8 mouse cellular contexts compared by ENCODE assay signal in genomic region chr12:87443700-87444122, GRCm38 (mm10). TPM values are rescaled to one million over a fixed set of nuclear protein-coding genes. Genes with fewer than 3 reads are reported as not detected.
A peak's percentile ranks its signal among the peaks of the same experiment; 100 is the strongest.
DNase-seq lines count a peak whose midpoint lies in the region; ATAC-seq and TF ChIP-seq lines count a peak whose summit lies in the region.

TSS of gene Slirp (plus strand) at chr12:87443896.
TSS of gene Alkbh1 (minus strand) at chr12:87444017.

- peak within 1 kb of the TSS; percentile 99 for H3K9ac ChIP-seq in heart, embryonic 12.5 days
- H3K9ac ChIP-seq in kidney, postnatal 0 days (ENCODE audit: low read depth, low read length): peak within 1 kb of the TSS; percentile 89
- peak within 1 kb of the TSS; percentile 92 for H3K9ac ChIP-seq in liver, embryonic 11.5 days (ENCODE audit: low read depth, low read length)
- H3K9ac ChIP-seq in stomach, embryonic 14.5 days (replicated peaks; ENCODE audit: low read depth, low read length): peak within 1 kb of the TSS; percentile 95

- peak within 1 kb of the TSS; percentile 100 for H3K4me3 ChIP-seq in heart, embryonic 12.5 days
- H3K4me3 ChIP-seq in kidney, postnatal 0 days (replicated peaks; ENCODE audit: low read depth, low read length): peak within 1 kb of the TSS; percentile 93
- peak within 1 kb of the TSS; percentile 91 for H3K4me3 ChIP-seq in liver, embryonic 11.5 days (ENCODE audit: low read depth, low read length)
- peak within 1 kb of the TSS; percentile 93 for H3K4me3 ChIP-seq in stomach, embryonic 14.5 days (ENCODE audit: low read depth, low read length)

- ATAC-seq in erythroid progenitor cell, adult 5-6 weeks (replicated peaks; ENCODE audit: low FRiP score, poor library complexity, severe bottlenecking): peak; percentile 97
- ATAC-seq in heart, embryonic 12.5 days (ENCODE audit: insufficient number of reproducible peaks, low FRiP score): peak; percentile 84
- peak; percentile 92 for ATAC-seq in kidney, postnatal 0 days (replicated peaks; ENCODE audit: low FRiP score, low read depth)
- peak; percentile 89 for ATAC-seq in liver, embryonic 11.5 days (replicated peaks; ENCODE audit: low FRiP score)
- peak; percentile 93 for ATAC-seq in stomach, embryonic 14.5 days (ENCODE audit: insufficient number of reproducible peaks, insufficient read depth, low FRiP score, low read depth)

- H3K27ac ChIP-seq in heart, embryonic 12.5 days (ENCODE audit: poor library complexity, severe bottlenecking): peak within 1 kb of the TSS; percentile 94
- peak within 1 kb of the TSS; percentile 85 for H3K27ac ChIP-seq in kidney, postnatal 0 days
- H3K27ac ChIP-seq in liver, embryonic 11.5 days (ENCODE audit: low read depth, low read length): peak within 1 kb of the TSS; percentile 67
- H3K27ac ChIP-seq in stomach, embryonic 14.5 days (ENCODE audit: low read length): peak within 1 kb of the TSS; percentile 87

- peak; percentile 92 for DNase-seq in CD4-positive helper T cell, adult 2 months (ENCODE audit: low read depth, low spot score)
- peak; percentile 86 for DNase-seq in brain, embryonic 18.5 days (ENCODE audit: low read depth, low spot score)
- DNase-seq in kidney, postnatal 0 days (ENCODE audit: low spot score): peak; percentile 97
- DNase-seq in liver, embryonic 11.5 days (ENCODE audit: low spot score): peak; percentile 89
- DNase-seq in naive thymus-derived CD4-positive, alpha-beta T cell, adult 2 months (ENCODE audit: low read depth): peak; percentile 92

- H3K4me2 ChIP-seq in heart, embryonic 12.5 days: peak within 1 kb of the TSS; percentile 91
- peak within 1 kb of the TSS; percentile 72 for H3K4me2 ChIP-seq in kidney, postnatal 0 days (ENCODE audit: low read length)
- H3K4me2 ChIP-seq in liver, embryonic 11.5 days: peak within 1 kb of the TSS; percentile 81
- peak within 1 kb of the TSS; percentile 81 for H3K4me2 ChIP-seq in stomach, embryonic 14.5 days (replicated peaks; ENCODE audit: low read depth, low read length)

- no peak for TF ChIP-seq CTCF in kidney, postnatal 0 days (IDR thresholded peaks at IDR 0.05; ENCODE audit: low read depth)

- no peaks in the 10 kb centered on the region for H3K9me3 ChIP-seq in heart, embryonic 12.5 days (replicated peaks)
- no peaks in the 10 kb centered on the region for H3K9me3 ChIP-seq in kidney, postnatal 0 days (replicated peaks; ENCODE audit: low read length)
- H3K9me3 ChIP-seq in liver, embryonic 11.5 days (ENCODE audit: control insufficient read depth, low read length): no peaks in the 10 kb centered on the region
- no peaks in the 10 kb centered on the region for H3K9me3 ChIP-seq in stomach, embryonic 14.5 days (ENCODE audit: control insufficient read depth, low read depth, low read length)

- under 1% methylated on average over 28 of the region's 28 CpGs for WGBS in heart, embryonic 12.5 days
- WGBS in kidney, postnatal 0 days: under 1% methylated on average over 28 of the region's 28 CpGs
- WGBS in liver, embryonic 11.5 days: under 1% methylated on average over 28 of the region's 28 CpGs
- under 1% methylated on average over 28 of the region's 28 CpGs for WGBS in stomach, embryonic 14.5 days

- H3K36me3 ChIP-seq in heart, embryonic 12.5 days: peaks cover 44% of the 10 kb centered on the region
- H3K36me3 ChIP-seq in kidney, postnatal 0 days (ENCODE audit: insufficient read depth, low read length): peaks cover 16% of the 10 kb centered on the region; the same call in 1 of the 2 replicates
- H3K36me3 ChIP-seq in liver, embryonic 11.5 days (ENCODE audit: control insufficient read depth, insufficient read depth, low read length): peaks cover 24% of the 10 kb centered on the region
- peaks cover 43% of the 10 kb centered on the region for H3K36me3 ChIP-seq in stomach, embryonic 14.5 days (ENCODE audit: control insufficient read depth, insufficient read depth, low read length)

- no peaks in the 10 kb centered on the region for H3K27me3 ChIP-seq in heart, embryonic 12.5 days (replicated peaks)
- no peaks in the 10 kb centered on the region for H3K27me3 ChIP-seq in kidney, postnatal 0 days (ENCODE audit: insufficient read depth, low read length)
- no peaks in the 10 kb centered on the region for H3K27me3 ChIP-seq in liver, embryonic 11.5 days (replicated peaks; ENCODE audit: control insufficient read depth, insufficient read depth, low read length)
- H3K27me3 ChIP-seq in stomach, embryonic 14.5 days (ENCODE audit: control insufficient read depth, insufficient read depth, low read length): no peaks in the 10 kb centered on the region

- peaks cover 16% of the 10 kb centered on the region; the same call in 1 of the 2 replicates for H3K4me1 ChIP-seq in heart, embryonic 12.5 days (replicated peaks)
- peaks cover 9% of the 10 kb centered on the region; the same call in 1 of the 2 replicates for H3K4me1 ChIP-seq in kidney, postnatal 0 days (replicated peaks; ENCODE audit: insufficient read depth, low read length)
- peaks cover 12% of the 10 kb centered on the region for H3K4me1 ChIP-seq in liver, embryonic 11.5 days (replicated peaks; ENCODE audit: control insufficient read depth, insufficient read depth, low read length)
- peaks cover 7% of the 10 kb centered on the region; the same call in 1 of the 2 replicates for H3K4me1 ChIP-seq in stomach, embryonic 14.5 days (ENCODE audit: control insufficient read depth, insufficient read depth, low read length)

RNA-seq across cellular contexts. Expression of gene Slirp, which starts in this region (rescaled TPM):
- 16.3 and 35.7 TPM in 2 replicates for total RNA-seq in erythroid progenitor cell, adult 5-6 weeks (2015; ENCODE audit: low replicate concordance)
- total RNA-seq in erythroid progenitor cell, adult 5-6 weeks (2017; ENCODE audit: low replicate concordance): 3.3 and 34.5 TPM in 2 replicates
- 249 and 268 TPM in 2 replicates for polyA plus RNA-seq in heart, embryonic 12.5 days (2016; fragmentation: Nextera tagmentation; extraction: Ambion mirVana)
- polyA plus RNA-seq in kidney, postnatal 0 days (2015; fragmentation: Nextera tagmentation; extraction: Ambion mirVana): 289 and 348 TPM in 2 replicates
- 314 and 321 TPM in 2 replicates for polyA plus RNA-seq in liver, embryonic 11.5 days (2014; fragmentation: Nextera tagmentation; extraction: Ambion mirVana)
- polyA plus RNA-seq in stomach, embryonic 14.5 days (2014; fragmentation: Nextera tagmentation; extraction: Ambion mirVana): 256 and 281 TPM in 2 replicates

RNA-seq across cellular contexts. Expression of gene Alkbh1, which starts in this region (rescaled TPM):
- total RNA-seq in erythroid progenitor cell, adult 5-6 weeks (2015; ENCODE audit: low replicate concordance): 7.2 and 20.5 TPM in 2 replicates
- total RNA-seq in erythroid progenitor cell, adult 5-6 weeks (2017; ENCODE audit: low replicate concordance): 18.0 and 19.9 TPM in 2 replicates
- 36.6 and 40.0 TPM in 2 replicates for polyA plus RNA-seq in heart, embryonic 12.5 days (2016; fragmentation: Nextera tagmentation; extraction: Ambion mirVana)
- 24.1 and 27.7 TPM in 2 replicates for polyA plus RNA-seq in kidney, postnatal 0 days (2015; fragmentation: Nextera tagmentation; extraction: Ambion mirVana)
- polyA plus RNA-seq in liver, embryonic 11.5 days (2014; fragmentation: Nextera tagmentation; extraction: Ambion mirVana): 56.5 and 64.9 TPM in 2 replicates
- 64.0 and 76.9 TPM in 2 replicates for polyA plus RNA-seq in stomach, embryonic 14.5 days (2014; fragmentation: Nextera tagmentation; extraction: Ambion mirVana)

Comparison
In these comparisons a context has a peak if more than half of its experiments do, and no peak if none do; other contexts are left out.
1. Peak in every context shown above with its lines: DNase-seq, ATAC-seq, H3K4me3 ChIP-seq and H3K27ac ChIP-seq.